Mouse (Mus musculus): Measurements from ENCODE around the gene Lif. TPM values are rescaled to one million over a fixed set of nuclear protein-coding genes. Genes with fewer than 3 reads are reported as not detected.

The Lif gene
- polyA plus RNA-seq, 1 experiment from 2014 or later, result 0.09 TPM

GRCm38 (mm10) chr11:4300683-4301082, 43.3 kb downstream of the Lif start:
- no peak overlapping the region for H3K4me2 ChIP-seq (replicated peaks; ENCODE audit: low read depth, low read length)
- H3K4me1 ChIP-seq (ENCODE audit: insufficient read depth, low read length), result peaks cover 24% of the 10 kb centered on the region
- 82% methylated on average over 3 of the region's 3 CpGs for WGBS
- no peak for ATAC-seq (ENCODE audit: low FRiP score, low TSS enrichment)
- H3K4me3 ChIP-seq (ENCODE audit: low read length), result no peak overlapping the region
- no peaks in the 10 kb centered on the region for H3K36me3 ChIP-seq (ENCODE audit: insufficient read depth, low read length)
- no peaks in the 10 kb centered on the region for H3K9me3 ChIP-seq (ENCODE audit: low read length)
- no peak overlapping the region for H3K9ac ChIP-seq (replicated peaks; ENCODE audit: low read length)
- no peak overlapping the region for H3K27ac ChIP-seq (ENCODE audit: low read length)
- H3K27me3 ChIP-seq (ENCODE audit: insufficient read depth, low read length), result no peaks in the 10 kb centered on the region

- Histone ChIP-seq H3K4me1 (ENCODE audit: insufficient read depth, low read length) (peaks cover 24% of the 10 kb centered on the region), H3K4me2 (replicated peaks; ENCODE audit: low read depth, low read length) (no peak overlapping the region), H3K27me3 (ENCODE audit: insufficient read depth, low read length) (no peaks in the 10 kb centered on the region), H3K4me3 (ENCODE audit: low read length) (no peak overlapping the region), H3K9ac (replicated peaks; ENCODE audit: low read length) (0 out of 2 replicates have a peak overlapping the region, but pooled peaks have one; percentile 5), H3K27ac (ENCODE audit: low read length) (peak overlapping the region; percentile 63), H3K36me3 (ENCODE audit: insufficient read depth, low read length) (no peaks in the 10 kb centered on the region), H3K9me3 (ENCODE audit: low read length) (no peaks in the 10 kb centered on the region)
- no peak for ATAC-seq (ENCODE audit: low FRiP score, low TSS enrichment)
- WGBS, result 23% methylated on average over 5 of the region's 5 CpGs
Observed at GRCm38 (mm10) chr11:4302363-4302913, 45.1 kb downstream of the Lif start.

- peaks cover 26% of the 10 kb centered on the region for H3K4me1 ChIP-seq (ENCODE audit: insufficient read depth, low read length)
- H3K27ac ChIP-seq (ENCODE audit: low read length), result no peak overlapping the region; the same call in 1 of the 2 replicates
- H3K9ac ChIP-seq (replicated peaks; ENCODE audit: low read length), result no peak overlapping the region
- H3K27me3 ChIP-seq (ENCODE audit: insufficient read depth, low read length), result no peaks in the 10 kb centered on the region
- H3K9me3 ChIP-seq (ENCODE audit: low read length), result no peaks in the 10 kb centered on the region
- ATAC-seq (ENCODE audit: low FRiP score, low TSS enrichment), result no peak
- H3K4me2 ChIP-seq (replicated peaks; ENCODE audit: low read depth, low read length), result no peak overlapping the region
- WGBS, result 71% methylated on average over 9 of the region's 9 CpGs
- H3K4me3 ChIP-seq (ENCODE audit: low read length), result no peak overlapping the region
- no peaks in the 10 kb centered on the region for H3K36me3 ChIP-seq (ENCODE audit: insufficient read depth, low read length)
Observed at GRCm38 (mm10) chr11:4303033-4303432, 45.7 kb downstream of the Lif start.

- Histone ChIP-seq H3K4me1 (ENCODE audit: insufficient read depth, low read length) (peaks cover 25% of the 10 kb centered on the region), H3K36me3 (ENCODE audit: insufficient read depth, low read length) (no peaks in the 10 kb centered on the region), H3K27me3 (ENCODE audit: insufficient read depth, low read length) (no peaks in the 10 kb centered on the region), H3K4me2 (replicated peaks; ENCODE audit: low read depth, low read length) (no peak overlapping the region), H3K4me3 (ENCODE audit: low read length) (no peak overlapping the region), H3K9me3 (ENCODE audit: low read length) (no peaks in the 10 kb centered on the region), H3K9ac (replicated peaks; ENCODE audit: low read length) (no peak overlapping the region), H3K27ac (ENCODE audit: low read length) (no peak overlapping the region)
- 70% methylated on average over 4 of the region's 4 CpGs for WGBS
- ATAC-seq (ENCODE audit: low FRiP score, low TSS enrichment), result no peak
Observed at GRCm38 (mm10) chr11:4304203-4304602, 46.8 kb downstream of the Lif start.

- WGBS, result 85% methylated on average over 4 of the region's 4 CpGs
- no peaks in the 10 kb centered on the region for H3K27me3 ChIP-seq (ENCODE audit: insufficient read depth, low read length)
- peaks cover 18% of the 10 kb centered on the region for H3K4me1 ChIP-seq (ENCODE audit: insufficient read depth, low read length)
- H3K27ac ChIP-seq (ENCODE audit: low read length), result no peak overlapping the region
- H3K36me3 ChIP-seq (ENCODE audit: insufficient read depth, low read length), result no peaks in the 10 kb centered on the region
- H3K9ac ChIP-seq (replicated peaks; ENCODE audit: low read length), result no peak overlapping the region
- H3K9me3 ChIP-seq (ENCODE audit: low read length), result no peaks in the 10 kb centered on the region
- ATAC-seq (ENCODE audit: low FRiP score, low TSS enrichment), result no peak
- no peak overlapping the region for H3K4me3 ChIP-seq (ENCODE audit: low read length)
- no peak overlapping the region for H3K4me2 ChIP-seq (replicated peaks; ENCODE audit: low read depth, low read length)
Observed at GRCm38 (mm10) chr11:4305090-4305489, 47.7 kb downstream of the Lif start.

GRCm38 (mm10) chr11:4306086-4306485, 48.7 kb downstream of the Lif start:
- no peak overlapping the region for H3K27ac ChIP-seq (ENCODE audit: low read length)
- no peaks in the 10 kb centered on the region for H3K36me3 ChIP-seq (ENCODE audit: insufficient read depth, low read length)
- H3K9ac ChIP-seq (replicated peaks; ENCODE audit: low read length), result no peak overlapping the region
- H3K4me1 ChIP-seq (ENCODE audit: insufficient read depth, low read length), result peaks cover 18% of the 10 kb centered on the region
- no peaks in the 10 kb centered on the region for H3K27me3 ChIP-seq (ENCODE audit: insufficient read depth, low read length)
- ATAC-seq (ENCODE audit: low FRiP score, low TSS enrichment), result no peak
- H3K4me2 ChIP-seq (replicated peaks; ENCODE audit: low read depth, low read length), result no peak overlapping the region
- H3K4me3 ChIP-seq (ENCODE audit: low read length), result no peak overlapping the region
- no peaks in the 10 kb centered on the region for H3K9me3 ChIP-seq (ENCODE audit: low read length)
- WGBS, result 62% methylated on average over 2 of the region's 2 CpGs

GRCm38 (mm10) chr11:4308060-4308513, 50.7 kb downstream of the Lif start:
- no peaks in the 10 kb centered on the region for H3K27me3 ChIP-seq (ENCODE audit: insufficient read depth, low read length)
- peaks cover 9% of the 10 kb centered on the region for H3K4me1 ChIP-seq (ENCODE audit: insufficient read depth, low read length)
- no peak overlapping the region for H3K27ac ChIP-seq (ENCODE audit: low read length)
- H3K9ac ChIP-seq (replicated peaks; ENCODE audit: low read length), result peak overlapping the region; percentile 22
- WGBS, result 13% methylated on average over 6 of the region's 6 CpGs
- H3K36me3 ChIP-seq (ENCODE audit: insufficient read depth, low read length), result no peaks in the 10 kb centered on the region
- peak overlapping the region; percentile 32 for H3K4me2 ChIP-seq (replicated peaks; ENCODE audit: low read depth, low read length)
- no peak for ATAC-seq (ENCODE audit: low FRiP score, low TSS enrichment)
- H3K9me3 ChIP-seq (ENCODE audit: low read length), result no peaks in the 10 kb centered on the region
- no peak overlapping the region for H3K4me3 ChIP-seq (ENCODE audit: low read length)

- H3K9ac ChIP-seq (replicated peaks; ENCODE audit: low read length), result peak overlapping the region; percentile 22
- H3K36me3 ChIP-seq (ENCODE audit: insufficient read depth, low read length), result no peaks in the 10 kb centered on the region
- peak overlapping the region; percentile 32 for H3K4me2 ChIP-seq (replicated peaks; ENCODE audit: low read depth, low read length)
- H3K4me3 ChIP-seq (ENCODE audit: low read length), result no peak overlapping the region
- peaks cover 9% of the 10 kb centered on the region for H3K4me1 ChIP-seq (ENCODE audit: insufficient read depth, low read length)
- H3K27ac ChIP-seq (ENCODE audit: low read length), result peak overlapping the region; percentile 31; the same call in 1 of the 2 replicates
- no peak for ATAC-seq (ENCODE audit: low FRiP score, low TSS enrichment)
- 29% methylated on average over 25 of the region's 25 CpGs for WGBS
- no peaks in the 10 kb centered on the region for H3K27me3 ChIP-seq (ENCODE audit: insufficient read depth, low read length)
- no peaks in the 10 kb centered on the region for H3K9me3 ChIP-seq (ENCODE audit: low read length)
Observed at GRCm38 (mm10) chr11:4308514-4309450, 51.4 kb downstream of the Lif start.

GRCm38 (mm10) chr11:4309613-4310012, 52.3 kb downstream of the Lif start:
- WGBS, result 83% methylated on average over 4 of the region's 4 CpGs
- ATAC-seq (ENCODE audit: low FRiP score, low TSS enrichment), result no peak

GRCm38 (mm10) chr11:4310324-4310723, 53.0 kb downstream of the Lif start:
- 89% methylated on average over 4 of the region's 4 CpGs for WGBS
- Histone ChIP-seq H3K4me3 (ENCODE audit: low read length) (no peak overlapping the region), H3K9me3 (ENCODE audit: low read length) (no peaks in the 10 kb centered on the region), H3K4me2 (replicated peaks; ENCODE audit: low read depth, low read length) (no peak overlapping the region), H3K9ac (replicated peaks; ENCODE audit: low read length) (no peak overlapping the region), H3K36me3 (ENCODE audit: insufficient read depth, low read length) (no peaks in the 10 kb centered on the region), H3K4me1 (ENCODE audit: insufficient read depth, low read length) (peaks cover 9% of the 10 kb centered on the region), H3K27me3 (ENCODE audit: insufficient read depth, low read length) (no peaks in the 10 kb centered on the region), H3K27ac (ENCODE audit: low read length) (no peak overlapping the region)
- no peak for ATAC-seq (ENCODE audit: low FRiP score, low TSS enrichment)

More at GRCm38 (mm10) chr11:4309613-4310012, 52.3 kb downstream of the Lif start:
- no peaks in the 10 kb centered on the region for H3K9me3 ChIP-seq (ENCODE audit: low read length)
- H3K4me2 ChIP-seq (replicated peaks; ENCODE audit: low read depth, low read length), result no peak overlapping the region
- H3K36me3 ChIP-seq (ENCODE audit: insufficient read depth, low read length), result no peaks in the 10 kb centered on the region
- peaks cover 9% of the 10 kb centered on the region for H3K4me1 ChIP-seq (ENCODE audit: insufficient read depth, low read length)
- no peak overlapping the region for H3K27ac ChIP-seq (ENCODE audit: low read length)
- no peaks in the 10 kb centered on the region for H3K27me3 ChIP-seq (ENCODE audit: insufficient read depth, low read length)
- H3K4me3 ChIP-seq (ENCODE audit: low read length), result no peak overlapping the region
- no peak overlapping the region for H3K9ac ChIP-seq (replicated peaks; ENCODE audit: low read length)

Data from kidney, embryonic 16.5 days (tissue).